Mouse (Mus musculus): Measurements from ENCODE around the gene Gna12. TPM values are rescaled to one million over a fixed set of nuclear protein-coding genes. Genes with fewer than 3 reads are reported as not detected.

Gna12 gene
- total RNA-seq, 2 experiments from 2014 or later, result 87.4 to 89.9 TPM

DNA sequence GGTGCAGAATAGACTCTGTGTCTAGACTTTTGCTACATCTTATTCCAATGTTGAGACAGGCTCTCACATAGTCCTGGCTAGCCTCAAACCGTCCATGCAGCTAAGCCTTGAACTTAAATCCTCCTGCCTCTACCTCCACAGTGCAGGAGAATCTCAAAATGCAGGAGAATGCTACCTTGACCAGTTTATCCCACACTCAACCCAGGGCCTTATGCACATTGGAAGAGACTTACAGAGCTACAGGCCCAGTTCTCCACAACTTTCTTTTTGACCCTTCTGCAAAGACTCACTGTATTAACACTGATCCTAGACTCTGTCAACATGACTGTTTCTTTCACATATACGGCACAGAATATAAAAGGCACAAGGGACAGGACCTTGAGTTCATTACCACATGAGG, 1.9 kb downstream of the Gna12 start:
- intact Hi-C loops (cut with DNase I), result loop anchor here (2.0 to 5.0 kb wide), 3 partner anchors 32 to 121 kb away; partner anchors contain the start of gene Brat1
- no peak for DNase-seq

DNA sequence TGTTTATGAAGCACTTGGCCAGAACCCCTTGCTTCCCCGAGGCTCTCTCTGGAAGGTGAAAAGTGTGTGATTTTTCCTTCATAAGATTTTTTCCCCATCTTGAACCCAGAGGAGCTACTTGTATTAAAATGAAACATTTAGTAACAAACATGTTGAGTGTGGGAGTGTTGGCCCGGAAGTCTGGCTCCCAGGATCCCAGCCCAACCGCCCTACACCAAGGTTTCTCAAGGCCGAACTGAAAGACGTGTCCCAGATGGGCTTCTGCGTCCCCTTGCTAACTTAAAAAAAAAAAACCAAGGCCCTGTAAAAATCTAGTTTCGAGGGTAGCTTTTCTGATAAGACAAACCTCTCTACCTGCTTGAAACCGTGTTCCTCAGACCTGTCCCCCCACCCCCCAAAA, 2.3 kb downstream of the Gna12 start:
- intact Hi-C loops (cut with DNase I), result loop anchor here (2.0 to 5.0 kb wide), 3 partner anchors 31 to 121 kb away; partner anchors contain the start of gene Brat1
- DNase-seq, result peak; percentile 63 to 64

DNA sequence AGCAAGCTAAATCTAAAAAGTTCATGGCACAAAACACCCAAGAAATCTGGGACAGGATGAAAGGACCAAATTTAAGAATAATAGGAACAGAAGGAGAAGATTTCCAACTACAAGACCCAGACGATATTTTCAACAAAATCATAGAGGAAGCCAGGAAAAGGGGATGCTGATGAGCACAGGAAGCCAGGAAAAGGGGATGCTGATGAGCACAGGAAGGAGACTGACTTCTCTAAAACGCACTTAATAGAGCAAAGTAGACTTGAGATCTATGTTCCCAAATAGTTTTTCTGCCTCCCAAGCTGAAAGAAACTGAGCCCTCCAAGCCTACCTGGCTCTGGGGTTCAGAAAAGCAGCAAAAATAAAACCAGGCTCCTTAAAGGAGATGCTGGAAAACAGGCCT, 2.8 kb downstream of the Gna12 start:
- intact Hi-C loops (cut with DNase I), result loop anchor here (5.0 kb wide), 1 partner anchor 120 kb away; the partner anchor contains the start of gene Brat1
- no peak for DNase-seq

DNA sequence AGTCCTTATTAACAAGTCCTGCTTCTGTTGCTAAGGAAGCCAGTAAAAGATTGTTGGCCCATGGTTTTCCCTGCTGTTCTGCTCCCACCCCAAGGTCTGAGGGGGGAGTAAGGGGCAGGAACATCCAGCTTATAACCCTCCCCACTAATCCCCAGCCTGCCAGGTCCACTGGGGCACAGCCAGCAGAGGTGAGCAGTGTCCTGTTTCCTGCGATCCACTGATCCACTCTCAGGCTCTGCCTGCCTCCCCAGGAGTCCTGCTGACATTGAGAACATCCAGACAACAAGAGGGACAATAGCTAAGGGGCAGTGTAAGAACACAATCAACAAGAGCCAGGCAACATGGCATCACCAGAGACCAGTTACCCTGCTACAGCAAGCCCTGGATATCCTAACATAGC, 3.4 kb downstream of the Gna12 start:
- intact Hi-C loops (cut with DNase I), result loop anchor here (5.0 kb wide), 1 partner anchor 119 kb away; the partner anchor contains the start of gene Brat1
- no peak for DNase-seq

DNA sequence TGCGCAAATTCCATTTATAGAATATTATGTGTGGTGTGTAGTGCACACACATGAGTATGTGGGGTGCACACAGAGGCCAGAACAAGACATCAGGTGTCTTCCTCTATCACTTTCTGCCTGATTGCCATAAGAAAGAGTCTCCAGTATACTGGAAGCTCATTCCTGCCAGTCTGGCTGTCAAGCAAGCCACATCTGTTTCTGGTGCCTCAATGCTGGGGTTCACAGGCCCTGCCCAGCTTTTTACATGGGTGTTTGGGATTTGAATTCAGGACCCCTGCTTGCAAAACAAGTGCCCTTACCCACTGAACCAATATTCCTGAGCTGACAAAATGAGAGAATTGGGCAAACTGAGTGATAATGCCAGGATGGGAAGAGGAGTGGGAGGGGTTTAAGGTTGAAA, 4.1 kb downstream of the Gna12 start:
- DNase-seq, result no peak
- intact Hi-C loops (cut with DNase I), result loop anchor here (5.0 kb wide), 1 partner anchor 119 kb away; the partner anchor contains the start of gene Brat1

DNA sequence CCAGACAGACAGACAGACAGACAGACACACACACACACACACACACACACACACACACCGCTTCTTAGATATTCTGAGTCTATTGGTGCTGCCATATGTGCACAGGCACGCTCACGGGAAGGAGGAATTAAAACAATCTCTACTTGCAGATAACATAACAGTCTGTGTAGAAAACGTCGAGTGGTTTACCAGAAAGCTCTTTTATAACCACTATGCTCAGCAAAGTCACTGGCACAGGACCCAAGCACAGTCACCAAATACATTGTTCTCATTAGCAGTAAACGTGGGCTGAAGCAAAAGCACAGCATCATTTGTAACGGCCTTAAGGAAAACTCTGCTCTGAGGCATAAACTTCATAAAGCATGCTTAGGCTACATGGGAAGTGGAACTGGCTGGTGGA, 6.1 kb downstream of the Gna12 start:
- DNase-seq, result no peak
- intact Hi-C loops (cut with DNase I), result loop anchor here (2.0 kb wide), 1 partner anchor 73 kb away; no protein-coding TSS in a partner anchor

DNA sequence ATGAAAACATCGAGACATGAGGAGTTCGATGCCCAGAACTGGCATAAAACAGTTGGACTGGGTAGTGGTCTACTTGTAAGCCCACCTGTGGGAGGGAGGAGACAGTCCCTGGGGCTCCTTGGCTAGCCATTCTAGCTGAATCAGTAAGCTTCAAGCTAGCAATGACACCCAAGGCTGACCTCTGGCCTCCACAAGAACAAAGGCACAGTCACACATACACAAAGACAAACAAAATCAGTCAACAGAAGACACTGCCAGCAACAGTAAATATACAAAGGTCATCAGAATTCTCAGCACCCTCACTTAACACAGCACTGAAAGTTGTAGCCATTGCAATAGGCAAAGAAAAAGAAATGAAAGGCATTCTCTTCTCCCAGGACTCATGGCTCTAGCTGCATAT, 6.8 kb downstream of the Gna12 start:
- intact Hi-C loops (cut with DNase I), result no loop called here
- no peak for DNase-seq

DNA sequence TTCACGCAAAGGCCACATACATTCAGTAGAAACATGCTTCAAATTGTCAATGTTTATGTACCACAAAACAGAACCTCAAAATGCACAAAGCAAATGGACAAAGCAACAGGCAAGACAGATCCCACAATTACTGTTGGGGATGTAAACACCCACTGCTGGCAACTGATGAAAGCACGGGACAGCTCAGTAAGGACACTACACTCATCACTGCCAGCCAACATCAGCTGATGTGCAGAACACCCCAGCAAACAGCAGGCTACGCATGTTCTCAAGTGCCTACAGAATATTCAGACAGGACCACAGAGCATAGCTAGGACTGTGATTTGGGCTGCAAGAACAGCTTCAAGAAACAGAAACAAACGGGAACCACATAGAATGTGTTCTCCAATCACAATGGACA, 8.3 kb downstream of the Gna12 start:
- DNase-seq, result no peak
- intact Hi-C loops (cut with DNase I), result no loop called here

DNA sequence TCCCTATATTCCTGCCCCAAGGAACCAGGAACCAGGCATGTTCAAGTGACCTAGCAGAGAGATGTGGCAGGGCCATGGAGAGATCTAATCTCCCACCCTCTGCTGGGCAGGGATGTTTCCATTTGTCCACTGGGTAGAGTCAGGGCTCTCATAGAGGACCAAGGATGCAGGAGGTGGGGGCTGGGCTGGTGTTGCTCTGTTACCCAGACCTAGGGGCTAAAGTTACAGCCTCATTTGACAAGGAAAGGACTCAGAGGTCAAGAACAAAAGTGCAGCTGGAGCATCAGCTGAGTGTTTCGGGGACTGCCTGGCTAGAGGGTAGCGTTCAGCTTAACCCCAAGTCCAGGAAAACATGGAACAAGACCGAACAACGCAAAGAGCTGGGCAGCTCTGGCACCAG, 9.7 kb downstream of the Gna12 start:
- intact Hi-C loops (cut with DNase I), result no loop called here
- DNase-seq, result no peak

DNA sequence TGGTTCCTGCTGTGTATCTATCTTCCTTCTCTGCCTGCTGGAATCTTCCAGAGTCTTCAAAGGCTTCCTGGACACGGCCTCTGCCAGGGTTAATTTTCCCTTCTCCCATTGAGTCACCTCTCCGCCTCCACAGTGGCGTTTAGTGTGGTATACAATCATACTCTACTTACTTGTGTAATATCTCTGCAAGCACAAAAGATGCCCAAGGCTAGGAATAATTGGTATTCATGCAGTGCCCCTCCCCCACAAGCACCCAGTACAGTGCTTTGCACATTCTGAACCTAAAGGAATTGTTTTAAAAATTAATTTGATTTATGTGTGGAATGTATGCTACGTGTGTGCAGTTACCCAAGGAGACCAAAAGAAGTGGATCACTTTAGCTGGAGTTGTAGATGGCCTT, 10.6 kb downstream of the Gna12 start:
- DNase-seq, result no peak
- intact Hi-C loops (cut with DNase I), result no loop called here

DNA sequence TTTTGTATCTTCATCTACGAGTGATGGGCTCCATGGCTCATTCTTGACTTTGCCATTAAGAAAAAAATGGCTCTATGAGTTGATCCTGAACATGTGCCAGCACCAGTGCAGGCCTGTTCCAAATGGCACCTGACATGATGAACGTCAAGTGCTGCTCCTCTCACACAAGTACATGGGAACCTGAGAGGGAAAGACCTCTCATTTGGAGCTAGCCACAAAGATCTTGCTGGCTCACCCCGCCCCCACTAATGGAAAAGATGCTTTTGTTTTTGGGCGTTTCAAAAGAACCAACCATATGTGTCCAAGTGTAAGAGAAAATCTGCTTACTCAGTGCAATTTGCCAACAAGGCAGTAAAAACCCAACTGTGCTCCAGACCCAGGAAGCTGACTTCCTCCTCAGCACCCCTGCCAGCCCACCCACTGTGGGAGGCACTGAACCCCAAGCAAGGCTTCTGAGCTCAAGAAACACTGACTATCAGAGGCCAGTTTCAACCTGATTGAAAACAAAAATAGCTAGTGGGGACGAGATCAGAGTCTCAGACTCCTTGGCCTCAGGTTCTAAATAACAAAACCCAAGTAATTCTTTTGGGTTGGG, 11.7 kb downstream of the Gna12 start:
- intact Hi-C loops (cut with DNase I), result no loop called here
- DNase-seq, result no peak

DNA sequence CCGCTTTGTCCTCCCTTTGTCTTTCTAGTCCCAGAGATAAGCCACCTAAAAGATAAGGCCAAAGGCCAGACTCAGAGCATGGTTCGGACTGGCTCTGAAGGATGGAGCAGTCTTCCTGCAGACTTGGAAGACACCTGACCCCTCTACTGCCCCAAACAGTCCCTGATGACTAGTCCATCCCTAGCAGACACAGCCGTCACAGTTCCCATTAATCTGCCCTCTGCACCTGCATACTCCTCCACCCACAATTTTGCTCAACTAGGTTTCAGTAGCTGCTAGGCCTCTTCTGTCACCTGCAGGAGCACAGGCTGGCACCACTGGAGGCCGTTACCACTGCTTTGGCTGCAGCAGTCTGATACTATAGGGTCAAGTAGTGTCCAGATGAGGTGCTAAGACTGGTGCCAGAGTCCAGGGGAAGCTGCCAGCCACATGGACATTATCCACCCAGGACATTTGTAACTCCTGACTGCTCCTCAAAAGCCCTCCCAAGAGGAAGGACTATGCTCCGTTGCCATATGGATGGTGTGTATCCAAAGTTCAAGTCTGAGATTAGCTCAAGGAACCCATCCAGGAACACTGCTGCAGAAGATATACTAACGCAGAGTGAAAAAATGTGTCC, 13.2 kb downstream of the Gna12 start:
- intact Hi-C loops (cut with DNase I), result no loop called here
- DNase-seq, result no peak

DNA sequence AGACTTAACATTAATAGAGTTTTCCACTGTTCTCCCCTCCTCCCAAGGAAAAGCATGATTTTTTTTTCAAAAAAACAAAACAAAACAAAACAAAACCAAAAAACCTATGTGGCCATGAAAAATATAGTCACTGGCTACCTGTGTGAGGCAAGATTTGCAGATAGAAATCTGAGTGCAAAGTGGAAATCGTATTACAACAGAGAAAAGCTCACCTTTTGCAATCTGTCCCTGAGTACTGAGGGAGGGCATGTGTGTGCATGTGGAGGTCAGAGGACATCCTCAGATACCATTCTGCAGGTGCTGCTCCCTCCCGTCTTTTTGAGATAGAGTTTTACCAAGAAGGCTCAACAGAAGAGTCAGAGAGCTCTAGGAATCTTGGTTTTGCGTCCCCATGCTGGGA, 14.2 kb downstream of the Gna12 start:
- intact Hi-C loops (cut with DNase I), result no loop called here
- no peak for DNase-seq

DNA sequence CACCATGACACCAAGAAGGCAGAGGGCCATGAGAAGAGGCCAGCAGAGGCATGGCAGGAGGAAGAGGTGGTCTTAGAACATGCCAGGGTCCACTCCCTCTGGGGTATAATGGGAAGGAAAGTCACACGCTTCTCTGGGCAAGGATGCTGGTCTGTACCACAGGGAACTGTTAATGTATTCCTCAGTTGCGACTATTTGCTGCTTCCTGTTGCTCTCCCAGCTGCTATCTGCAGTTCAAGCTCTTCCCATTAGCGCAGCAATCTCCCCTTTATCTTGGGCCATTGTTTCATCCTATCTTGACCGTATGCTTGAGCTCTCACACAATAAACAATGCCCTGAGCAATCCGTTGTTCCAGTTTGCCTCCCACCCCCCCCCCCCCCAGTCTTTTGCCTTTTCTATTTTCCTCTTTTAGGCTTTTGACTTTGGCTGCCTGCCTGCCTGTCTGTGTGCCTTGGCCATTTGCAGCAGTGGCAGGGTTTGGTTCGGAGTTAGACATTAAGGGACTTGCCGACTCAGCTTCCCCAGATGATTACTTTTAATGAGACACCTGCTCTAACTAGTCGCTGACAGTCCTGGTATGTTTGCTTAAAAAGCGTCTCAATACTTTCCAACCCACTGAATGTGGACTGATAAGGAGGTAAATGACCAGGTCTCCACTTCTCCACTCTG, 15.0 kb downstream of the Gna12 start:
- intact Hi-C loops (cut with DNase I), result no loop called here
- DNase-seq, result peak; percentile 58 to 62

DNA sequence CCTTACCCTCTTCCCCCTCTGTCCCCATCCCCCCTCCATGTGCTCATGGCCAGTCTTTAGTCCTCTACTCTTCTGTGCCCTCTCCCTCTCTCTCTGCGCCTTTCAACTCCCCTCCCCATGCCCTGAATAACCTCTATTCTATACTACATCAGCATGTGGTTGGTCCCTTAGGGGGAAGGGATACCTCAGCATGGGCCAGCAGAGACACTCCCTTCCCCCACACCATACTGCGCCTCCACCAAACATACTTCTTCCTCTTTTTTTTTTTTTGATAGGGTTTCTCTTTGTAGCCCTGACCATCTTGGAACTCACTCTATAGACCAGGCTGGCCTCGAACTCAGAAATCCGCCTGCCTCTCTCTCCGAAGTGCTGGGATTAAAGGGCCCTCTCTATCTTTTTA, 15.8 kb downstream of the Gna12 start:
- no peak for DNase-seq
- intact Hi-C loops (cut with DNase I), result no loop called here

DNA sequence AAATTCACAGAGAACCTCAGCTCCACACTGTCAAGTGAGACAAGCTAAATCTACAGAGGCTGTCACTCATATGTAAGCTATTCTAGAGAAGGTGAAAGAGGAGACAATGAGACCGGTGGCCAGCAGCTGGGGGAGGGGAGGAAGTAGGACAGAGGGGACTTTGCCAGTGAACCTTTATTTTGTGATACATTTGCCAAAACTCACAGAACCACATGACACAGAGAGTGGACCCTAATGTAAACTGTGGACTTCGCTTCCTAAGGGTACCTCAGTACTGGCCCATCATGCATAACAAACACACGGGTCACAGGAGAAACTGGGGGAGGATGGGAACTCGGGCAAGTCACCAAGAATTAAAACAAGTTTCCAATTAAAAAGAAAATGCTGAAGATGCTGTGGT, 17.5 kb downstream of the Gna12 start:
- no peak for DNase-seq
- intact Hi-C loops (cut with DNase I), result no loop called here

DNA sequence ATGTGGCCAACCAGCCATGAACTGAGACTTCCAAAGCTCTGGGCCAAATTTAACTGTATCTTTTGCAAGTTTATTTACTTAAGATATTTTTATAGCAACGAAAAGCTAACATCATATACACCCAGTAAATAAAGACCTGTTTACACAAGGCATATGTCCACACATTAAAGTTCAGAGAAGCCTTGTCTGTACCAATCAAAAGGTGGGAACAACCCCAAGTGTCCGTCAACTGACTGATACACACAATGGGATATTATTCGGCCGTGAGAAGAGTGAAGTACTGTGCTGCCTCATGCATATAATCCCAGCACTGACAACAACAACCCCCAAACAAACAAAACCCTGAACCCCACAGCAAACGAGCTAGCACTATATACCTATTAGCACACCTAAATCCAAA, 18.2 kb downstream of the Gna12 start:
- intact Hi-C loops (cut with DNase I), result no loop called here
- DNase-seq, result no peak

DNA sequence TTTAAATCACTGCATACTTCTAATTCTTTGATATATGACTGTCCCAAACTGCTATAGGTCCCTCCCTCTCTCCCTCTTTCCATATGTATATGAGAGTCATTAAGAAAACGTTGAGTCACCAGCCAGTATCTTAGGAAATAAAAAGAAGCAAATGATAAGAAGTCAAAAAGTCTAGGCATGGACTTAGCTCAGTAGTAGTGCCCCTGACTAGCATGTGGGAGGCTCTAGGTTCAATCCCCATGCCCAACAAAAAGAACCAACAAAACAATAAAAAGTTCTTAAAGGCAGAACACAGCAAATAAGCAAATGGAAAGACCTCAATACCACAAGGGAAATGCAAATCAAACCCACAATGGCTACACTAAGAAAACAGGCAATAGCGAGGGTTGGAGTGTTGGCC, 18.8 kb downstream of the Gna12 start:
- intact Hi-C loops (cut with DNase I), result no loop called here
- DNase-seq, result no peak

DNA sequence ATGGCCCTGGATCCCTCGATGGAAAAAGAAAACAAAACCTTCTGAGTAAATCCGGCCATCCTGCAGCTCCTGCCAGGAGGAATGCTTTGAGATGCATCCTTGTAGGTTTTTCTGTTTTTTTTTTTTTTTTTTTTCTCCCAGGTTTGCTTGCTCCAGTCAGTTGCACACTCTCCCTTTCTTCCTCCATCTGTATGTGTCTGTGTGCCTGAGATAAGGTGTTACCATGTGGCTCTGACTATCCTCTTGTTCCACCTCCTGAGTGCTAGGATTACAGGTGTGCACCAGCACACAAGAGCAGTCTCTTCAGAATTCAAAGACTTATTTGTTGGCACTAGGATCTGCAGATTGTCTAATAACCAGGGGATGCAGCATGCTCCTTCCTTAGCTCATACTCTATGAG, 23.3 kb downstream of the Gna12 start:
- intact Hi-C loops (cut with DNase I), result no loop called here
- no peak for DNase-seq

DNA sequence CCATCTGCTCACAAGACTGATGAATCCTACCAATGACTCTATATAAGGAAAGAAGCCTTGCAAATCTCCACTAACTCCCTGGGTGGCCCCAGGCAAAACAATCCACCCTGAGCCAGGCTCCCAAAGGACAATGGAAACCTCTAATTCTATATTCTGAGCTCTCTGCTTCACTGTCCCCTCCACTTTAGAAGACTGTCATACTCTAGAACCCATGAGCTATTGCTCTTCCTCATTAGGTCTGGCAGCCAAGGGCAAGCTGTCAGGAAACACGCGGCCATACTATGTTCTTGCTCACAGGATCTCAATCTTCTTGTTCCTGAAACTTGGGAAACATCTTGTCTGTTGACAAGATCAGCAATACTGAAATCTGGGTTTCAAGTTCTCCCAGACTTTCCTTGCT, 24.0 kb downstream of the Gna12 start:
- DNase-seq, result no peak
- intact Hi-C loops (cut with DNase I), result no loop called here

DNA sequence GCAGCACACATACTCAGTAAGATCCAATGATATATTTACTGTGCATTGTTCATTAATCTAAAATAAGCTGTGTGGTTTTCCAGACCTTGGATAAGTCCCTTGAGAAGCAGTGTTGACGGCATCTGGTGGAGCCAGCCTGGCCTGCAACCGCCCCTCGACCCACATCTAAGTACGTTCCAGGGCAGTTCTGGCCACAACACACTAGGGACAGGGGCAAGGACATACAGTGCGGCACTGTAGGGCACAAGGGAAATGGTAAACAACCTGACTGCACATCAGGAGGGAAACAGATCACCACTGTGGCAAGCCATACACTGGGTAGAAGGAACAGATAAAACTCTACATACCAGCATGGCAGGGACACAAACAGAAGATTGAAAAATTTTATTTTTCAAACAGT, 28.4 kb downstream of the Gna12 start:
- no peak for DNase-seq
- intact Hi-C loops (cut with DNase I), result no loop called here

DNA sequence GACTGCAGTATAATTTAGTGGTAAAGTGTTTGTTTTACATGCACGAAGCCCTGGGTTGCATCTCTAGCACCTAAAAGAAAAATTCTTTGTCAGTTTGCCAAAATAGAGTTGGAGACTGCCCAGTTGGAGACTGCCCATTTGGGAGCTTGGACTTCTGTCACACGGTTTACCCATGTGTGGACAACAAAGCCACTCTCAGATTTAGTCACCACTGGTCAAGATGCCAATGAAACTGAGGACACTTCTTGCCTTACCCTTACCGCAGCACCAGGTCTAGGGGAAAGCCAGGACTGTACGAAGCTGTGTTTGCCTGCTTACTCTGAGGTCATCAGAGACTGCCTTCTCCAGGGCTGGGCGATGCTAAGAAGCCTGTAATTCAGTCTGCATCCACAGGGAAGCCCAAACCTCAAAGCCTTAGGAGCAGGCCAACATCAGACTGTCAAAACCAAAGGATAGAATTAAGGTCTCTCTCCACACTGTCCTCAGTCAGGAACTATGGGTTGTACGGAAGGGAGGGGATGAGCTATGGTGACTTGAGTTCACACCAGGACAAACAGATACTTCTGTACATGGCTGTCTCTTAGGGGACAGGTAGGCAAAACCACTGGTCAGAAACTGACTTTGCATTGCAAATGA, 29.8 kb downstream of the Gna12 start:
- intact Hi-C loops (cut with DNase I), result no loop called here

More for the DNA sequence above, 29.8 kb downstream of the Gna12 start:
- peak; percentile 72 to 74 for DNase-seq

Measured in heart, postnatal 10 days (tissue).